Mouse (Mus musculus): ENCODE measurements at regions not wholly inside any gene's neighbourhood (a gene's known extent, or its start where the extent isn't known, plus 50 kb on each side); places are given as distances from the start of the nearest gene placed in this dataset.

GRCm38 (mm10) chr15:62223156-62223840 lies 1300.5 kb upstream of the A1bg start:
- Histone ChIP-seq H3K79me2 (ENCODE audit: control insufficient read depth, insufficient read depth, low read length) (0 out of 2 replicates have a peak, but pooled peaks cover 2% of the 10 kb centered on the region), H3K36me3 (ENCODE audit: control insufficient read depth, insufficient read depth, low read length) (no peaks in the 10 kb centered on the region), H3K27me3 (ENCODE audit: control insufficient read depth, insufficient read depth, low read length) (no peaks in the 10 kb centered on the region), H3K27ac (replicated peaks; ENCODE audit: insufficient read depth, low read depth, low read length) (peak overlapping the region; percentile 10; the same call in 1 of the 2 replicates), H3K4me3 (ENCODE audit: insufficient read depth, low read depth, low read length) (no peak overlapping the region), H3K9ac (ENCODE audit: low read depth, low read length) (no peak overlapping the region), H3K4me1 (ENCODE audit: control insufficient read depth, insufficient read depth, low read length) (peaks cover 9% of the 10 kb centered on the region; the same call in 1 of the 2 replicates)
- TF ChIP-seq POLR2A (IDR thresholded peaks at IDR 0.05; ENCODE audit: extremely low read depth, insufficient read depth, low read length) = no peak
- TF ChIP-seq CTCF (IDR thresholded peaks at IDR 0.05; ENCODE audit: low read depth, low read length) = no peak
- no peak for DNase-seq (ENCODE audit: extremely low read depth, low read depth, low spot score)
- WGBS = 83% methylated on average over 6 of the region's 6 CpGs

GRCm38 (mm10) chr15:62222731-62223130 lies 1299.9 kb upstream of the A1bg start:
- no peak overlapping the region for H3K4me3 ChIP-seq (ENCODE audit: insufficient read depth, low read depth, low read length)
- peak overlapping the region; percentile 10; the same call in 1 of the 2 replicates for H3K27ac ChIP-seq (replicated peaks; ENCODE audit: insufficient read depth, low read depth, low read length)
- H3K79me2 ChIP-seq (ENCODE audit: control insufficient read depth, insufficient read depth, low read length) = 0 out of 2 replicates have a peak, but pooled peaks cover 2% of the 10 kb centered on the region
- TF ChIP-seq POLR2A (IDR thresholded peaks at IDR 0.05; ENCODE audit: extremely low read depth, insufficient read depth, low read length) (no peak), CTCF (IDR thresholded peaks at IDR 0.05; ENCODE audit: low read depth, low read length) (no peak)
- no peak overlapping the region for H3K9ac ChIP-seq (ENCODE audit: low read depth, low read length)
- 31% methylated on average over 5 of the region's 5 CpGs for WGBS
- no peaks in the 10 kb centered on the region for H3K36me3 ChIP-seq (ENCODE audit: control insufficient read depth, insufficient read depth, low read length)
- peaks cover 9% of the 10 kb centered on the region; the same call in 1 of the 2 replicates for H3K4me1 ChIP-seq (ENCODE audit: control insufficient read depth, insufficient read depth, low read length)
- DNase-seq (ENCODE audit: extremely low read depth, low read depth, low spot score) = peak; percentile 84
- no peaks in the 10 kb centered on the region for H3K27me3 ChIP-seq (ENCODE audit: control insufficient read depth, insufficient read depth, low read length)

- no peaks in the 10 kb centered on the region for H3K36me3 ChIP-seq (ENCODE audit: control insufficient read depth, insufficient read depth, low read length)
- no peaks in the 10 kb centered on the region for H3K27me3 ChIP-seq (ENCODE audit: control insufficient read depth, insufficient read depth, low read length)
- no peak overlapping the region for H3K4me3 ChIP-seq (ENCODE audit: insufficient read depth, low read depth, low read length)
- WGBS = 83% methylated on average over 6 of the region's 6 CpGs
- H3K4me1 ChIP-seq (ENCODE audit: control insufficient read depth, insufficient read depth, low read length) = peaks cover 9% of the 10 kb centered on the region; the same call in 1 of the 2 replicates
- H3K27ac ChIP-seq (replicated peaks; ENCODE audit: insufficient read depth, low read depth, low read length) = no peak overlapping the region
- H3K9ac ChIP-seq (ENCODE audit: low read depth, low read length) = no peak overlapping the region
- TF ChIP-seq CTCF (IDR thresholded peaks at IDR 0.05; ENCODE audit: low read depth, low read length) (no peak), POLR2A (IDR thresholded peaks at IDR 0.05; ENCODE audit: extremely low read depth, insufficient read depth, low read length) (no peak)
- 0 out of 2 replicates have a peak, but pooled peaks cover 2% of the 10 kb centered on the region for H3K79me2 ChIP-seq (ENCODE audit: control insufficient read depth, insufficient read depth, low read length)
- DNase-seq (ENCODE audit: extremely low read depth, low read depth, low spot score) = no peak
These were observed 1299.4 kb upstream of the A1bg start for GRCm38 (mm10) chr15:62222201-62222600.

GRCm38 (mm10) chr15:62221024-62221819 lies 1298.4 kb upstream of the A1bg start:
- Histone ChIP-seq H3K4me3 (ENCODE audit: insufficient read depth, low read depth, low read length) (no peak overlapping the region), H3K27me3 (ENCODE audit: control insufficient read depth, insufficient read depth, low read length) (no peaks in the 10 kb centered on the region), H3K27ac (replicated peaks; ENCODE audit: insufficient read depth, low read depth, low read length) (no peak overlapping the region), H3K79me2 (ENCODE audit: control insufficient read depth, insufficient read depth, low read length) (0 out of 2 replicates have a peak, but pooled peaks cover 2% of the 10 kb centered on the region), H3K36me3 (ENCODE audit: control insufficient read depth, insufficient read depth, low read length) (no peaks in the 10 kb centered on the region), H3K4me1 (ENCODE audit: control insufficient read depth, insufficient read depth, low read length) (peaks cover 14% of the 10 kb centered on the region; the same call in 1 of the 2 replicates), H3K9ac (ENCODE audit: low read depth, low read length) (no peak overlapping the region)
- 90% methylated on average over 8 of the region's 8 CpGs for whole genome bisulfite sequencing
- TF ChIP-seq CTCF (IDR thresholded peaks at IDR 0.05; ENCODE audit: low read depth, low read length) (no peak), POLR2A (IDR thresholded peaks at IDR 0.05; ENCODE audit: extremely low read depth, insufficient read depth, low read length) (no peak)
- no peak for DNase-seq (ENCODE audit: extremely low read depth, low read depth, low spot score)

DNA sequence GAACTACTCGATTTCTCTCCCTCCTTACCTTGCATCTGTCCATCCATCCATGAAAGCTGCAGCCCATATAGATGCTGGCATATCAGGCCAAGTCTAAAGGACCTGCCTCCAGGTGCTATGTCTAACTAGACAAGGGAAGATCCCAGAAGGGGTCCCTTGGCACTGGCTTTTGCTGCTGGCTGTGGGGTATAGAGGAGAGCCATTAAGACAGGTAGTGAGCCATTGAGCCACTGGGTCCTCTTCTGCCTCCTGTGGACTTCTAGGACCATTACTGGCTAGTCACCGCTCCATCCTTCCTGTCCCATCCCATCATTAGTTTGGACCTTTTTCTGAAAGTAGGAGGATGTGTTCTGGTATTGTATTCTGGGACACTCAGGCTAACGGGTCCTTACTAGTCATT lies 1297.8 kb upstream of the A1bg start:
- H3K4me1 ChIP-seq (ENCODE audit: control insufficient read depth, insufficient read depth, low read length) = peaks cover 17% of the 10 kb centered on the region; the same call in 1 of the 2 replicates

More for the DNA sequence above, 1297.8 kb upstream of the A1bg start:
- DNase-seq (ENCODE audit: extremely low read depth, low read depth, low spot score) = no peak
- Histone ChIP-seq H3K36me3 (ENCODE audit: control insufficient read depth, insufficient read depth, low read length) (no peaks in the 10 kb centered on the region), H3K79me2 (ENCODE audit: control insufficient read depth, insufficient read depth, low read length) (0 out of 2 replicates have a peak, but pooled peaks cover 2% of the 10 kb centered on the region), H3K4me3 (ENCODE audit: insufficient read depth, low read depth, low read length) (no peak overlapping the region), H3K27ac (replicated peaks; ENCODE audit: insufficient read depth, low read depth, low read length) (no peak overlapping the region), H3K9ac (ENCODE audit: low read depth, low read length) (no peak overlapping the region), H3K27me3 (ENCODE audit: control insufficient read depth, insufficient read depth, low read length) (no peaks in the 10 kb centered on the region)
- TF ChIP-seq POLR2A (IDR thresholded peaks at IDR 0.05; ENCODE audit: extremely low read depth, insufficient read depth, low read length) (no peak), CTCF (IDR thresholded peaks at IDR 0.05; ENCODE audit: low read depth, low read length) (no peak)
- 91% methylated on average over 3 of the region's 3 CpGs for WGBS
